23 mouse cellular contexts compared by ENCODE assay signal in the genomic region with DNA sequence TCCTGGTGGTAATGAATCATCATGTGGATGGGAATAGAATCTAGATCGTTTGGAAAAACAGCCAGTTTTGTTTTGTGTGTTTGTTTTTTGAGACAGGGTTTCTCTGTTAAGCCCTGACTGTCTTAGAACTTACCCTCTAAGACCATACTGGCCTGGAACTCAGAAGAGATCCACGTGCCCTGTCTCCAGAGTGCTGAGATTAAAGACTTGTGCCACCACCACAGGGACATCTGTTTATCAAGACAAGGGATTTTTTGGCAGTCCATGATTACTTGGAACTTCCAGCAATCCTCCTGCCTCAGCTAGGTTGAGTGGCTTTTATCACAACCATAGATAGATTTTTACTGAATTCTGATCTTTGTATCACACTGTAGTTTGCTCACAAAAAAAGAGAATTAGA. TPM values are rescaled to one million over a fixed set of nuclear protein-coding genes. Genes with fewer than 3 reads are reported as not detected.
DNase-seq lines count a peak whose midpoint lies in the region; ATAC-seq and TF ChIP-seq lines count a peak whose summit lies in the region.
"Had no signal": no experiment of that assay in that cellular context is flagged by ENCODE, and none has a peak within 500 bp of the region (broad histone marks: within the 10 kb centered on the region; RNA-seq: fewer than 3 reads in every experiment).

No protein-coding gene starts in this region.

- no peak for TF ChIP-seq CTCF in bone marrow, adult 2 months (IDR thresholded peaks at IDR 0.05; ENCODE audit: control insufficient read depth, insufficient read depth, low read length)
- TF ChIP-seq CTCF in layer of hippocampus, adult 2 months (conservative IDR thresholded peaks at IDR 0.05), result no peak

- WGBS in kidney, embryonic 15.5 days, result 67% methylated on average over 2 of the region's 2 CpGs
- WGBS in bone marrow, adult 2 months, result 16% methylated on average over 2 of the region's 2 CpGs
- WGBS in liver, embryonic 15.5 days (ENCODE audit: insufficient replicate concordance), result 37% methylated on average over 2 of the region's 2 CpGs
- 83% methylated on average over 2 of the region's 2 CpGs for WGBS in forebrain, embryonic 11.5 days

- H3K27me3 ChIP-seq in kidney, embryonic 15.5 days, result no peaks in the 10 kb centered on the region
- no peaks in the 10 kb centered on the region for H3K27me3 ChIP-seq in liver, embryonic 15.5 days
- H3K27me3 ChIP-seq in forebrain, embryonic 11.5 days (ENCODE audit: control insufficient read depth, insufficient read depth, low read length), result no peaks in the 10 kb centered on the region
- H3K27me3 ChIP-seq: embryonic facial prominence, embryonic 15.5 days; heart, embryonic 12.5 days; hindbrain, embryonic 12.5 days; limb, embryonic 12.5 days; lung, embryonic 15.5 days; midbrain, embryonic 13.5 days; neural tube, embryonic 13.5 days had no signal

- 0 out of 2 replicates have a peak overlapping the region, but pooled peaks have one; percentile 71 for H3K27ac ChIP-seq in kidney, embryonic 15.5 days
- peak overlapping the region; percentile 88; the same call in 1 of the 2 replicates for H3K27ac ChIP-seq in bone marrow, adult 2 months (ENCODE audit: control insufficient read depth, insufficient read depth, low read depth, low read length, poor library complexity)
- H3K27ac ChIP-seq in liver, embryonic 15.5 days (replicated peaks), result peak overlapping the region; percentile 96
- no peak overlapping the region for H3K27ac ChIP-seq in layer of hippocampus, adult 2 months
- no peak overlapping the region for H3K27ac ChIP-seq in forebrain, embryonic 11.5 days (ENCODE audit: low read depth, low read length)
- H3K27ac ChIP-seq: embryonic facial prominence, embryonic 15.5 days; hindbrain, embryonic 12.5 days; limb, embryonic 12.5 days; lung, embryonic 15.5 days; midbrain, embryonic 13.5 days; neural tube, embryonic 13.5 days had no signal

- no peak overlapping the region for H3K9ac ChIP-seq in kidney, embryonic 15.5 days
- H3K9ac ChIP-seq in liver, embryonic 15.5 days, result peak overlapping the region; percentile 8; the same call in 1 of the 2 replicates
- H3K9ac ChIP-seq in forebrain, embryonic 11.5 days (ENCODE audit: low read length), result no peak overlapping the region
- H3K9ac ChIP-seq: embryonic facial prominence, embryonic 15.5 days; hindbrain, embryonic 12.5 days; limb, embryonic 12.5 days; lung, embryonic 15.5 days; midbrain, embryonic 13.5 days; neural tube, embryonic 13.5 days had no signal

- peaks cover 36% of the 10 kb centered on the region for H3K4me1 ChIP-seq in kidney, embryonic 15.5 days
- peaks cover 6% of the 10 kb centered on the region for H3K4me1 ChIP-seq in bone marrow, adult 2 months (ENCODE audit: control insufficient read depth, insufficient read depth, low read length)
- H3K4me1 ChIP-seq in liver, embryonic 15.5 days (replicated peaks), result peaks cover 72% of the 10 kb centered on the region
- peaks cover 7% of the 10 kb centered on the region for H3K4me1 ChIP-seq in forebrain, embryonic 11.5 days (replicated peaks; ENCODE audit: control insufficient read depth, insufficient read depth, low read length)

- no peaks in the 10 kb centered on the region for H3K9me3 ChIP-seq in kidney, embryonic 15.5 days (replicated peaks)
- no peaks in the 10 kb centered on the region for H3K9me3 ChIP-seq in liver, embryonic 15.5 days (replicated peaks)
- no peaks in the 10 kb centered on the region for H3K9me3 ChIP-seq in forebrain, embryonic 11.5 days (ENCODE audit: control insufficient read depth, low read length)
- H3K9me3 ChIP-seq: embryonic facial prominence, embryonic 15.5 days; heart, embryonic 12.5 days; hindbrain, embryonic 12.5 days; limb, embryonic 12.5 days; lung, embryonic 15.5 days; midbrain, embryonic 13.5 days; neural tube, embryonic 13.5 days had no signal

- no peak for ATAC-seq in kidney, embryonic 15.5 days (replicated peaks; ENCODE audit: low FRiP score)
- ATAC-seq in liver, embryonic 15.5 days (ENCODE audit: insufficient read depth), result no peak
- ATAC-seq in forebrain, embryonic 11.5 days (replicated peaks; ENCODE audit: low FRiP score), result no peak
- ATAC-seq: midbrain, embryonic 13.5 days had no signal

- no peak overlapping the region for H3K4me3 ChIP-seq in kidney, embryonic 15.5 days (replicated peaks)
- no peak overlapping the region for H3K4me3 ChIP-seq in bone marrow, adult 2 months (replicated peaks; ENCODE audit: control insufficient read depth, low read depth, low read length)
- H3K4me3 ChIP-seq in liver, embryonic 15.5 days (replicated peaks), result no peak overlapping the region
- H3K4me3 ChIP-seq in layer of hippocampus, adult 2 months, result no peak overlapping the region
- H3K4me3 ChIP-seq in forebrain, embryonic 11.5 days (ENCODE audit: low read depth, low read length), result no peak overlapping the region
- H3K4me3 ChIP-seq: embryonic facial prominence, embryonic 15.5 days; midbrain, embryonic 13.5 days had no signal

- no peak for TF ChIP-seq POLR2A in bone marrow, adult 2 months (IDR thresholded peaks at IDR 0.05; ENCODE audit: borderline replicate concordance, control insufficient read depth, low read depth, low read length)

- H3K4me2 ChIP-seq in kidney, embryonic 15.5 days, result no peak overlapping the region
- peak overlapping the region; percentile 35; the same call in 1 of the 2 replicates for H3K4me2 ChIP-seq in liver, embryonic 15.5 days
- H3K4me2 ChIP-seq in forebrain, embryonic 11.5 days (ENCODE audit: low read depth, low read length, severe bottlenecking), result no peak overlapping the region
- H3K4me2 ChIP-seq: embryonic facial prominence, embryonic 15.5 days had no signal

- peaks cover 14% of the 10 kb centered on the region for H3K36me3 ChIP-seq in kidney, embryonic 15.5 days
- H3K36me3 ChIP-seq in liver, embryonic 15.5 days (replicated peaks), result peaks cover 26% of the 10 kb centered on the region
- no peaks in the 10 kb centered on the region; the same call in 1 of the 2 replicates for H3K36me3 ChIP-seq in forebrain, embryonic 11.5 days (ENCODE audit: control insufficient read depth, insufficient read depth, low read length)

- DNase-seq in kidney, adult 8-10 months, result no peak
- DNase-seq in A20 (ENCODE audit: low read depth, low spot score) (peak; percentile 56), MN1 (ENCODE audit: low spot score) (no peak)
- no peak for DNase-seq in layer of hippocampus, adult 2 months (ENCODE audit: low spot score in 2 of 2)
- DNase-seq in forebrain, embryonic 11.5 days (ENCODE audit: low spot score), result no peak
- DNase-seq: adrenal gland, postnatal 36 days; cerebellum, adult 9-11 months; heart, adult 11 months; heart, postnatal 14 days; thymus, adult 18-20 months had no signal

RNA-seq across cellular contexts. Expression of gene Oaz1, which starts 1.6 kb away (rescaled TPM):
- polyA plus RNA-seq in kidney, embryonic 15.5 days (2015; fragmentation: Nextera tagmentation; extraction: Ambion mirVana), result 1,583 and 1,739 TPM in 2 replicates
- 672 and 986 TPM in 2 replicates for polyA plus RNA-seq in bone marrow, adult 2 months (2011; ENCODE audit: insufficient read depth, insufficient read length, low replicate concordance, missing spikeins)
- 1,470 and 1,719 TPM in 2 replicates for polyA plus RNA-seq in liver, embryonic 15.5 days (2015; fragmentation: Nextera tagmentation; extraction: Ambion mirVana)
- 100 to 1,000 TPM; 478 to 493 TPM for total RNA-seq in layer of hippocampus, adult 2 months (2021)
- polyA plus RNA-seq in forebrain, embryonic 11.5 days (2014; fragmentation: Nextera tagmentation; extraction: Ambion mirVana), result 1,775 and 1,994 TPM in 2 replicates

RNA-seq across cellular contexts. Expression of gene Jsrp1, which starts 11.5 kb away (rescaled TPM):
- polyA plus RNA-seq in kidney, embryonic 15.5 days (2015; fragmentation: Nextera tagmentation; extraction: Ambion mirVana), result 5.6 and 5.7 TPM in 2 replicates
- polyA plus RNA-seq in bone marrow, adult 2 months (2011; ENCODE audit: insufficient read depth, insufficient read length, low replicate concordance, missing spikeins), result 1.4 TPM in 1 of 2 replicates, not detected in the other
- 0.97 and 1.3 TPM in 2 replicates for polyA plus RNA-seq in liver, embryonic 15.5 days (2015; fragmentation: Nextera tagmentation; extraction: Ambion mirVana)
- total RNA-seq in layer of hippocampus, adult 2 months (2021), result 1 to 10 TPM; 1.9 to 2.5 TPM
- 0.47 and 0.59 TPM in 2 replicates for polyA plus RNA-seq in forebrain, embryonic 11.5 days (2014; fragmentation: Nextera tagmentation; extraction: Ambion mirVana)
- total RNA-seq: heart, postnatal 14 days had no signal
- polyA plus RNA-seq: large intestine, adult 2 months; small intestine, adult 2 months had no signal

RNA-seq across cellular contexts. Expression of gene Lingo3, which starts 19.0 kb away (rescaled TPM):
- 0.83 and 1.2 TPM in 2 replicates for polyA plus RNA-seq in kidney, embryonic 15.5 days (2015; fragmentation: Nextera tagmentation; extraction: Ambion mirVana)
- not detected in 2 replicates for polyA plus RNA-seq in bone marrow, adult 2 months (2011; ENCODE audit: insufficient read depth, insufficient read length, low replicate concordance, missing spikeins)
- not detected in 2 replicates for polyA plus RNA-seq in liver, embryonic 15.5 days (2015; fragmentation: Nextera tagmentation; extraction: Ambion mirVana)
- 10 to 100 TPM; 49.4 to 54.3 TPM for total RNA-seq in layer of hippocampus, adult 2 months (2021)
- polyA plus RNA-seq in forebrain, embryonic 11.5 days (2014; fragmentation: Nextera tagmentation; extraction: Ambion mirVana), result 1.2 and 2.1 TPM in 2 replicates

RNA-seq across cellular contexts. Expression of gene Amh, which starts 19.8 kb away (rescaled TPM):
- 0.09 TPM in 1 of 2 replicates, not detected in the other for polyA plus RNA-seq in kidney, embryonic 15.5 days (2015; fragmentation: Nextera tagmentation; extraction: Ambion mirVana)
- polyA plus RNA-seq in bone marrow, adult 2 months (2011; ENCODE audit: insufficient read depth, insufficient read length, low replicate concordance, missing spikeins), result 3.0 TPM in 1 of 2 replicates, not detected in the other
- polyA plus RNA-seq in liver, embryonic 15.5 days (2015; fragmentation: Nextera tagmentation; extraction: Ambion mirVana), result 0.10 and 0.12 TPM in 2 replicates
- total RNA-seq in layer of hippocampus, adult 2 months (2021), result 1 to 10 TPM; 2.7 to 5.3 TPM
- 0.15 and 0.16 TPM in 2 replicates for polyA plus RNA-seq in forebrain, embryonic 11.5 days (2014; fragmentation: Nextera tagmentation; extraction: Ambion mirVana)
- polyA plus RNA-seq: hindbrain, embryonic 12.5 days; intestine, embryonic 14.5 days; limb, embryonic 12.5 days; midbrain, embryonic 13.5 days had no signal

RNA-seq across cellular contexts. Expression of gene Plekhj1, which starts 26.4 kb away (rescaled TPM):
- polyA plus RNA-seq in kidney, embryonic 15.5 days (2015; fragmentation: Nextera tagmentation; extraction: Ambion mirVana), result 126 and 130 TPM in 2 replicates
- 123 and 186 TPM in 2 replicates for polyA plus RNA-seq in bone marrow, adult 2 months (2011; ENCODE audit: insufficient read depth, insufficient read length, low replicate concordance, missing spikeins)
- 73.6 and 83.0 TPM in 2 replicates for polyA plus RNA-seq in liver, embryonic 15.5 days (2015; fragmentation: Nextera tagmentation; extraction: Ambion mirVana)
- total RNA-seq in layer of hippocampus, adult 2 months (2021), result 10 to 100 TPM; 68.4 to 76.3 TPM
- polyA plus RNA-seq in forebrain, embryonic 11.5 days (2014; fragmentation: Nextera tagmentation; extraction: Ambion mirVana), result 160 and 163 TPM in 2 replicates

Comparison
In these comparisons a context has a peak if more than half of its experiments do, and no peak if none do; other contexts are left out.
1. H3K27ac ChIP-seq: peak in kidney, embryonic 15.5 days (single experiment), bone marrow, adult 2 months (single experiment) and liver, embryonic 15.5 days (single experiment); none in layer of hippocampus, adult 2 months (single experiment) and forebrain, embryonic 11.5 days (single experiment).